Mouse (Mus musculus) CH12.LX (cell line): ENCODE results near the gene Zic1. TPM values are rescaled to one million over a fixed set of nuclear protein-coding genes. Genes with fewer than 3 reads are reported as not detected.

Experiments
- DNase-seq: peaks from one replicate; pipeline ENCODE4 v3.0.0-alpha.2; 2013; ENCODE audit errors: extremely low read depth
- H3K27ac ChIP-seq: 2 replicates; pipeline ENCODE4 v1.5.1; 2012; ENCODE audit warnings: low read depth, mild to moderate bottlenecking, control low read depth, moderate library complexity; ENCODE audit not compliant: insufficient read depth
- H3K27me3 ChIP-seq: replicated peaks from 2 replicates; pipeline ENCODE3; 2012; ENCODE audit warnings: inconsistent platforms
- H3K36me3 ChIP-seq, 2 experiments: replicated peaks in 1 of 2; 2 replicates each; pipeline versions ENCODE3 to v1.6.1; 2012; ENCODE audit warnings: inconsistent platforms in 1 of 2, low read length in 1 of 2, mild to moderate bottlenecking in 1 of 2, mixed read lengths in 1 of 2, moderate library complexity in 1 of 2; ENCODE audit not compliant: control insufficient read depth in 1 of 2, insufficient read depth in 1 of 2
- H3K4me1 ChIP-seq, 2 experiments: 2 replicates each; pipeline ENCODE4 v1.6.1; 2012; ENCODE audit warnings: inconsistent platforms in 1 of 2, moderate library complexity in 1 of 2; ENCODE audit not compliant: insufficient read depth in 2 of 2, control insufficient read depth in 1 of 2
- H3K4me2 ChIP-seq: 2 replicates; pipeline ENCODE4 v1.6.1; 2012; ENCODE audit warnings: low read depth, mild to moderate bottlenecking, control low read depth; ENCODE audit not compliant: poor library complexity, insufficient read depth, severe bottlenecking
- H3K4me3 ChIP-seq, 3 experiments: fragments of 150-350 bp in 1 of 3; sonication (generic) in 1 of 3; replicated peaks in 1 of 3; 2 replicates each; pipeline versions ENCODE3 to v1.5.1; 2011 to 2012; ENCODE audit warnings: low read depth in 2 of 3, low read length in 2 of 3, mild to moderate bottlenecking in 2 of 3, moderate library complexity in 2 of 3, control low read depth in 1 of 3, improper control_type of control experiment in 1 of 3, inconsistent platforms in 1 of 3, mixed read lengths in 1 of 3; ENCODE audit not compliant: poor library complexity in 1 of 3
- H3K79me2 ChIP-seq: replicated peaks from 2 replicates; pipeline ENCODE4 v1.6.1; 2012; ENCODE audit warnings: mild to moderate bottlenecking, moderate library complexity; ENCODE audit not compliant: control insufficient read depth, poor library complexity, insufficient read depth, severe bottlenecking; ENCODE audit errors: extremely low read depth
- H3K9ac ChIP-seq: 2 replicates; pipeline ENCODE4 v1.6.1; 2012; ENCODE audit warnings: low read depth, mild to moderate bottlenecking, control low read depth, moderate library complexity; ENCODE audit not compliant: insufficient read depth
- H3K9me3 ChIP-seq: replicated peaks from 2 replicates; pipeline ENCODE3; 2012; ENCODE audit warnings: low read length, inconsistent platforms, mixed read lengths
- CHD1 ChIP-seq: IDR thresholded peaks from 2 replicates; pipeline ENCODE4 v1.6.1; 2012; ENCODE audit warnings: low read depth, low read length, improper control_type of control experiment, inconsistent platforms
- CHD2 ChIP-seq: IDR thresholded peaks from 2 replicates; pipeline ENCODE4 v1.6.1; 2011; ENCODE audit warnings: low read length, improper control_type of control experiment
- CTCF ChIP-seq, 2 experiments: IDR thresholded peaks in 1 of 2; conservative IDR thresholded peaks in 1 of 2; 2 replicates each; pipeline ENCODE4 v1.5.1; 2011 to 2012; ENCODE audit warnings: low read depth in 2 of 2, low read length in 2 of 2, improper control_type of control experiment in 1 of 2, inconsistent platforms in 1 of 2, mild to moderate bottlenecking in 1 of 2, moderate library complexity in 1 of 2
- EP300 ChIP-seq: IDR thresholded peaks from 2 replicates; pipeline ENCODE4 v1.6.1; 2011; ENCODE audit warnings: low read length, improper control_type of control experiment
- ETS1 ChIP-seq: conservative IDR thresholded peaks from 2 replicates; pipeline ENCODE4 v1.6.1; 2012; ENCODE audit warnings: low read depth, mild to moderate bottlenecking, inconsistent platforms, low read length, improper control_type of control experiment, moderate library complexity
- GABPA ChIP-seq: IDR thresholded peaks from 2 replicates; pipeline ENCODE4 v1.6.1; 2012; ENCODE audit warnings: low read depth, low read length, improper control_type of control experiment, inconsistent platforms; ENCODE audit not compliant: insufficient replicate concordance
- IRF4 ChIP-seq: IDR thresholded peaks from 2 replicates; pipeline ENCODE4 v1.6.1; 2014; ENCODE audit warnings: low read depth, mild to moderate bottlenecking, inconsistent platforms, low read length, improper control_type of control experiment
- JUN ChIP-seq: IDR thresholded peaks from 2 replicates; pipeline ENCODE4 v1.6.1; 2011; ENCODE audit warnings: low read depth, mild to moderate bottlenecking, low read length, improper control_type of control experiment, moderate library complexity; ENCODE audit not compliant: insufficient read depth
- JUND ChIP-seq: conservative IDR thresholded peaks from 2 replicates; pipeline ENCODE4 v1.6.1; 2011; ENCODE audit warnings: low read depth, low read length, improper control_type of control experiment
- MAFK ChIP-seq: IDR thresholded peaks from 2 replicates; pipeline ENCODE4 v1.6.1; 2011; ENCODE audit warnings: low read length, improper control_type of control experiment; ENCODE audit not compliant: insufficient replicate concordance
- MAX ChIP-seq: IDR thresholded peaks from 2 replicates; pipeline ENCODE4 v1.6.1; 2011; ENCODE audit warnings: low read length, improper control_type of control experiment
- MAZ ChIP-seq: IDR thresholded peaks from 2 replicates; pipeline ENCODE4 v1.6.1; 2012; ENCODE audit warnings: low read depth, mild to moderate bottlenecking, inconsistent platforms, low read length, improper control_type of control experiment, moderate library complexity
- MXI1 ChIP-seq: IDR thresholded peaks from 2 replicates; pipeline ENCODE4 v1.6.1; 2011; ENCODE audit warnings: mild to moderate bottlenecking, low read depth, low read length, improper control_type of control experiment
- MYC ChIP-seq: IDR thresholded peaks from 2 replicates; pipeline ENCODE4 v1.6.1; 2011; ENCODE audit warnings: low read depth, mild to moderate bottlenecking, improper control_type of control experiment, low read length
- NRF1 ChIP-seq: IDR thresholded peaks from 2 replicates; pipeline ENCODE4 v1.6.1; 2014; ENCODE audit warnings: low read depth, mild to moderate bottlenecking, inconsistent platforms, low read length, improper control_type of control experiment, moderate library complexity
- PAX5 ChIP-seq: IDR thresholded peaks from 2 replicates; pipeline ENCODE4 v1.6.1; 2012; ENCODE audit warnings: low read length, inconsistent platforms, mixed read lengths
- POLR2A ChIP-seq: IDR thresholded peaks from 2 replicates; pipeline ENCODE4 v1.6.1; 2011; ENCODE audit warnings: low read depth, mild to moderate bottlenecking, improper control_type of control experiment, low read length
- POLR2AphosphoS2 ChIP-seq: IDR thresholded peaks from 2 replicates; pipeline ENCODE4 v1.6.1; 2011; ENCODE audit warnings: low read depth, low read length, improper control_type of control experiment
- RAD21 ChIP-seq: IDR thresholded peaks from 2 replicates; pipeline ENCODE4 v1.6.1; 2011; ENCODE audit warnings: low read depth, mild to moderate bottlenecking, low read length, improper control_type of control experiment, moderate library complexity
- RCOR1 ChIP-seq: conservative IDR thresholded peaks from 2 replicates; pipeline ENCODE4 v1.6.1; 2012; ENCODE audit warnings: low read depth, mild to moderate bottlenecking, inconsistent platforms, low read length, improper control_type of control experiment
- SMC3 ChIP-seq: IDR thresholded peaks from 2 replicates; pipeline ENCODE4 v1.6.1; 2011; ENCODE audit warnings: low read depth, low read length, improper control_type of control experiment
- TCF12 ChIP-seq: IDR thresholded peaks from 2 replicates; pipeline ENCODE4 v1.6.1; 2014; ENCODE audit warnings: low read depth, mild to moderate bottlenecking, inconsistent platforms, low read length, improper control_type of control experiment
- USF1 ChIP-seq: IDR thresholded peaks from 2 replicates; pipeline ENCODE4 v1.6.1; 2014; ENCODE audit warnings: low read depth, mild to moderate bottlenecking, inconsistent platforms, low read length, improper control_type of control experiment
- ZC3H11A ChIP-seq: IDR thresholded peaks from 2 replicates; pipeline ENCODE4 v1.6.1; 2012; ENCODE audit warnings: low read depth, mild to moderate bottlenecking, inconsistent platforms, low read length, improper control_type of control experiment
- ZKSCAN1 ChIP-seq: IDR thresholded peaks from 2 replicates; pipeline ENCODE4 v1.6.1; 2012; ENCODE audit warnings: low read depth, inconsistent platforms, low read length, improper control_type of control experiment, borderline replicate concordance
- ZMIZ1 ChIP-seq: IDR thresholded peaks from 2 replicates; pipeline ENCODE4 v1.6.1; 2012; ENCODE audit warnings: low read depth, mild to moderate bottlenecking, inconsistent platforms, low read length, improper control_type of control experiment
- ZNF384 ChIP-seq: IDR thresholded peaks from 2 replicates; pipeline ENCODE4 v1.6.1; 2012; ENCODE audit warnings: low read depth, low read length, improper control_type of control experiment, inconsistent platforms
- dilution Hi-C: fragments of 300-500 bp; cut with MboI; formaldehyde crosslinking; loops from 2 replicates; pipeline ENCODE4 v1.14.3; 2020; ENCODE audit warnings: low sequenced_read_pairs; ENCODE audit not compliant: extremely low pct_unique_long_range_greater_than_20kb, extremely low pct_ligation_motif_present
- in situ Hi-C: fragments of 300-500 bp; cut with MboI; formaldehyde crosslinking; loops from 3 replicates; pipeline ENCODE4 v1.14.3; 2019; ENCODE audit warnings: low sequenced_read_pairs, low pct_ligation_motif_present, low pct_unique_long_range_greater_than_20kb, mixed read lengths
- polyA plus RNA-seq: library from polyadenylated mRNA; unstranded; fragments of >175 nt; gene quantifications from 2 replicates; pipeline ENCODE4 v1.2.1, GENCODE M21; 2012; ENCODE audit warnings: low read depth; ENCODE audit not compliant: insufficient read length
- total RNA-seq, 2 experiments: library from RNA; depleted of rRNA; stranded (reverse); fragments of 300-350 nt in 1 of 2; fragments of >200 nt in 1 of 2; gene quantifications; 2 replicates each; pipeline ENCODE4 v1.2.3; 2012 to 2014

Zic1 gene
- total and polyA plus RNA-seq, 3 experiments = not detected

DNA sequence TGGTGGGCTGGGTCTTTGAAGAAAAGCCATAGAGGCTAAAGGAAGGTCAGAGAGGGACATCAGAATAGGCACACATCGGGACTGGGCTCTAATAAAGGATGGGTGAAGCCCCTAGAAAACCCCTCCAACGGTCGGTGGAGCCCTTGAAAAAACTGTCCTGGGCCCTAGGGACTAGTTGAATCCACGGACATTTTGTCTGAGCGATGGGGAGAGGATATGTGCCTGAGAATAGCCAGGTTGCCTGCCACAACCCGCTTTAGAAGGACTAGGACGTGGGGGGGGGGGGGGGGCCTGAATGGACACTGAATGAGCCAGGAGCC lies 10.4 kb downstream of the Zic1 start:
- H3K9ac ChIP-seq = no peak overlapping the region
- no peak overlapping the region for H3K4me3 ChIP-seq
- peaks cover 44% of the 10 kb centered on the region for H3K9me3 ChIP-seq
- in situ Hi-C loops (no loop called here), dilution Hi-C loops (no loop called here)
- TF ChIP-seq USF1 (no peak), RCOR1 (no peak), JUND (no peak), CHD2 (no peak), IRF4 (no peak), CTCF (conservative IDR thresholded peaks at IDR 0.05 in 1 of 2, IDR thresholded peaks at IDR 0.05 in 1 of 2; ENCODE audit: low read depth in 2 of 2, low read length in 2 of 2) (no peak), TCF12 (no peak), ZMIZ1 (no peak), EP300 (no peak), JUN (no peak), GABPA (no peak), ZC3H11A (no peak), PAX5 (no peak)
- DNase-seq = no peak
- H3K79me2 ChIP-seq = no peaks in the 10 kb centered on the region
- no peaks in the 10 kb centered on the region for H3K4me1 ChIP-seq
- H3K27ac ChIP-seq = no peak overlapping the region
- no peaks in the 10 kb centered on the region for H3K27me3 ChIP-seq
- H3K4me2 ChIP-seq = no peak overlapping the region
- H3K36me3 ChIP-seq = no peaks in the 10 kb centered on the region

DNA sequence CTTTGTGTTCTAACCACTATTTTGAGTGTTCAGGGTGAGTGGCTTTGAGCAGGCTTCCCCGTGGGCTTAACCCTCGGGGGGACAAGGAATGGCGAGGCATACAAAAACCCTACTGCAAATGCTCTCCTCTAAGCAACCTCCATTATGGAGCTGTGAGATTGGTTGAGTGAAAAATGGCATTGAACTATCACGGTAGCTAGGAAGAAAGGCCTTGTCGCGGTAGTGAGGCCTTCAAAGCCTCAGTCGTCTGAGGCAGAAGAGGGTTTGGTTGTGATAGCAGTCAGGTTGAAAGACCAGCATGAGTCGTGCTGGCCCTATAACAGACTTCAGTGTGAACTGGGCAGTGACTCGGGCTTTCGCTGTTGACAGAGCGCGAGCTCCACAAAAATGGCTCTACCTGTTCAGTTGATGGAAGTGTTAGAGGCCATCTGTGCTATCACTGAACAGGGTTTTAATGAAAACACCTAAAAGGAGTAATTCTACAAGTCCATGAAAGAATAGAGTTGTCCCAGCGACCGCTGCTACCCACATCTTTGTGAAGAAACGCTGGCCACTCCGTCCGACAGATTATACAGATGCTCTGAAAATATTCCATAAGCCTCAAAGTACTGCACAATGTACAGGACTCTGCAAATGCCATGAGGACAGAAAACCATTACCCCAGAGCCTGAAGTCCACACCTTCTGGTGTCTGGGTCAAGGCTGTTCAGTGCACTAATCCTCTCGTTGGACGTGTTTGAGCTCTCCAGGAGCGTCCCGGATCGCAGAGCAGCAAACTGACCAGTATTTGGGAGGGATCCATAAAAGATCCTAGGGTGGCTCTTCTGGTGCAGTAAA lies 11.0 kb downstream of the Zic1 start:
- Histone ChIP-seq H3K4me1 (no peaks in the 10 kb centered on the region), H3K4me2 (no peak overlapping the region), H3K9me3 (peaks cover 44% of the 10 kb centered on the region), H3K79me2 (no peaks in the 10 kb centered on the region), H3K4me3 (no peak overlapping the region), H3K9ac (no peak overlapping the region), H3K27ac (no peak overlapping the region), H3K27me3 (no peaks in the 10 kb centered on the region), H3K36me3 (no peaks in the 10 kb centered on the region)
- TF ChIP-seq MYC (no peak), POLR2AphosphoS2 (no peak), SMC3 (no peak), NRF1 (no peak), ETS1 (no peak), MAX (no peak), IRF4 (no peak), USF1 (no peak), MAFK (no peak), CHD1 (no peak), POLR2A (no peak), JUN (no peak), ZNF384 (no peak), MAZ (no peak), RAD21 (no peak), ZKSCAN1 (no peak), MXI1 (no peak), GABPA (no peak), TCF12 (no peak)
- no peak for DNase-seq
- dilution Hi-C loops (no loop called here), in situ Hi-C loops (no loop called here)
